Mouse (Mus musculus): Measurements from ENCODE around the gene Spaca4.

Spaca4 gene

DNA sequence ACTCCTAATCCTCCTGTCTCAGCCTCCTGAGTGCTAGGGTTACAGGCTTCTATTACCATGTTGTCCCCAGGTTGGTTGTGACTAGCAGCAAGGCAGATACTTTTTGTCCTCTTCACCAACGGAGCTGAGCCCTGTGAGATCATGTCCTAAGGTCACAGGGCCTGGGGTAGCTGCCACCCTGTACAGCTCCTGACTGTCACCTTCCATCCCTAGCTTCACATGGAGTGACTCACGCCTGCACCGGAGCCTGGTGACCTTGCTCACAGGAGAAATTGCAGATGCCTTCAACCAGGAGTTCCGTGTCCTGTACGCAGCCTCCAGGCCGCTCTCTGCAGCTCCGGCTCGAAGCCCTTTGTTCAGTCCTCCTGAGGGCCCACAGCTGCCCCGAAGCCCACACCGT, 806 bp upstream of the Spaca4 start:
- DNase-seq, result no peak

DNA sequence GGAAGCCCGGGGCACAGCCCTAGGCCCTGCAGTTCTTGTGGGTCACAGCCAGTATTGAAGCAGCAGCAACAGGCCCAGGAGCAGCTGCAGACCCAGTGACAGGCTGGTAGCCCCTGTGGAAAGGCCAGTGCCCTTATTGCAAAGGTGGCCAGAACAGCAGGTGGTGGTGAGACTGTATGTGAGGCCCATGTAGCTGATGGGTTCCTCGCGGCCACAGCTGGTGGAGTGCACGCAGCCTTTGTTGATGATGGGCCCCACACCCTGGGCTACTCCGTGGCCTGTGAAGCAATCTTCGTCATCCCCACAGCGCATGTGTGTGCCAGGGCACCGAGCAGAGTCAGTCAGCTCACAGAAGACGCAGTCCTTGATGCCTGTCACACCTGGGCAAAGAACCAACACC, 462 bp downstream of the Spaca4 start:
- DNase-seq, result no peak

DNA sequence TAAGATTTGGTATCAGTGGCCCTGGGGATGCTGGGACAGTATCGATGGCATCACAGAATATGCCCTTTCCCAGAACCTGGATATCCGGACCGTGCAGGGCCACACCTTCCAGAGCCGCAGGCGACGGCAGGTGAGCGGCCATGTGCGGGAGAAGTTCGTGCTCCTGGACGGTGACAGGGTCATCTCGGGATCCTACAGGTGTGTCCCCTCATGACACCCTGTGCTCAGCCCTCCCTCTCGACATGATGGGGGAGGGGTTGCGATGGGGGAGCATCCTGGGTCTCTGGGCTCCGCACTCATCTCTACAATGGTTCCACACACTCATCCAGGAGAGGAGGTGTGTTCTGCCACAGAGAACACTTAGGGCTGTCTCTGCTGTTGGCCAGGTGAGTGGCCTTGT, 1.8 kb downstream of the Spaca4 start:
- no peak for DNase-seq

DNA sequence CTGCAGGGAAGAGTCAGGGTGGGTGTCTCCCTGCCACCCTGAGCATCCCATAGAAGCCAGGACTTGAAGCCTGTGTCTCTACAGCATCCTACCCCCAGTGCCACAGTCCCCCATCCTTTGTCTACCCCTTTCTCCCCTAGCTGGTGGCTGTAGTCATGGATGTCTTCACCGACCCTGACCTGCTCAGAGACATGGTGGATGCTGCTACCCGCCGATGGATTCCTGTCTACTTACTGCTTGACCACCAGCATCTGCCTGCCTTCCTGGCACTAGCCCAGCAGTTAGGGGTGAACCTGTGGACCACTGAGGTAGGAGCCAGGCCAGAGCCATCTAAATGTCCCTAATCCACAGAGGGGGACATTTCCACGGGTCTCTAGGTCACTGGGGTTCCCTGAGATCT, 2.3 kb downstream of the Spaca4 start:
- no peak for DNase-seq

DNA sequence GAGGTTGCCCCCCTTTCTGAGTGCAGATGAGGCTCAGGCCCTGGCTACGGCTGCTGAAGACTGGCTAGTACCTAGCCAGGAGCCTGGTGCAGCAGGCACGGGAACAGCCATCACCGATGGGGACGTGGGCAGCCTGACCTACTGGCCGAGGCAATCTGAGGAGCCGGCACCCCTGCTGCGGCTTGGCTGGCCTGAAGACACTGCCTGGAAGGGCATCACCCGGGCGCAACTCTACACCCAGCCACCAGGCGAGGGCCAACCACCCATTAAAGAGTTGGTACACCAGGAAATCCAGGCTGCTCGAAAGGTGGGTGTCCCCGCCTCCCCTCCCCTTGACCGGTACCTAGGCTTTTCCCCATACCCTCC, 3.3 kb downstream of the Spaca4 start:
- DNase-seq, result no peak

DNA sequence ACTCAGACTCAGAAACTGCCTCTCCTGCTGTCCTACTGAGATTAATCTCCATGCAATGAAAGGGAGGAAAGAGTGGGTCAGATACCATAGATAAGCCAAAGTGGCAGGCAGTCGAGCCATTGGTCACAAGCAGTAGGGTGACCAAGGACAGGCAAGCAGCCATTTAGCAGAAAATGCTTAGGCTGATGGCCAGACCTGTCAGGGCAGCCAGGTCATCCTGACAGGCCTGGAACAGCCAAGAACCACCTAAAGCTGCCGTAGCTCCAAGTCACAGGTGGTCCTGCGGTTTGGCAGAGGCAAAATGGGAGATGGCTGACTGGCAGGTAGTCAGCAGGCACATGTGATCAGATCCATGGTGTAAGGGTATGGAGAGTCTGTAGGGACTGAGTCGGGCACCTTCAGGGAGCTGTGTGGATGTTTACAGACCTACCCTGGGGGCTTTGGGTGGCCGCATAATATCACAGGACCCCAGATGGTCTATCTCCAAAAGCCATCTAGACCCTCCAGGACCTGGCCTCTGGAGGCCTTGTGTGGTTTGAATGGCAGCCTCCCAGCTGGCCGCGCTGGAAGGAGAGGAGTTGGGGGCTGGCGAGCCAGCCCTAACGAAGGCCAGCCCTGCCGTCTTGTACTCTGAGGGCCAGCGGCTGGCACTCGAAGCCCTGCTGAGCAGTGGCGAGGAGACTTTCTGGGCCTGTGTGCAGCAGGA, 3.8 kb downstream of the Spaca4 start:
- DNase-seq, result no peak

DNA sequence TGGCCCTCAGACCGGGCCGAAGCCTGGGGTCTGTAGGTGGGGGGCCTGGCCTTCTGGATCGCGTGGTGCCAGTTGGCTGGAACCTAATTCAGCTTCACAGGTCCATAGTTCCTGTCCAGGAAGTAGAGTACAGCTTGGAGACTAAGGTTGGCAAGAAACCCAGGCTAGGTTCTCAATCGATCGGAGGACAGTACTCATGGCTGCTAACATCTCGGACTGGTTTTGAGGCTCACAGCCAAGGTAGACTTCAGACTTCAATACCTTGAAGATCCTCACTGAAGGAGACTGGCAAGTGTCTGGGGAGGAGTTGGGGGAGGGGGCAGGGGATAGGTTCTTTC, 4.4 kb downstream of the Spaca4 start:
- DNase-seq, result no peak

DNA sequence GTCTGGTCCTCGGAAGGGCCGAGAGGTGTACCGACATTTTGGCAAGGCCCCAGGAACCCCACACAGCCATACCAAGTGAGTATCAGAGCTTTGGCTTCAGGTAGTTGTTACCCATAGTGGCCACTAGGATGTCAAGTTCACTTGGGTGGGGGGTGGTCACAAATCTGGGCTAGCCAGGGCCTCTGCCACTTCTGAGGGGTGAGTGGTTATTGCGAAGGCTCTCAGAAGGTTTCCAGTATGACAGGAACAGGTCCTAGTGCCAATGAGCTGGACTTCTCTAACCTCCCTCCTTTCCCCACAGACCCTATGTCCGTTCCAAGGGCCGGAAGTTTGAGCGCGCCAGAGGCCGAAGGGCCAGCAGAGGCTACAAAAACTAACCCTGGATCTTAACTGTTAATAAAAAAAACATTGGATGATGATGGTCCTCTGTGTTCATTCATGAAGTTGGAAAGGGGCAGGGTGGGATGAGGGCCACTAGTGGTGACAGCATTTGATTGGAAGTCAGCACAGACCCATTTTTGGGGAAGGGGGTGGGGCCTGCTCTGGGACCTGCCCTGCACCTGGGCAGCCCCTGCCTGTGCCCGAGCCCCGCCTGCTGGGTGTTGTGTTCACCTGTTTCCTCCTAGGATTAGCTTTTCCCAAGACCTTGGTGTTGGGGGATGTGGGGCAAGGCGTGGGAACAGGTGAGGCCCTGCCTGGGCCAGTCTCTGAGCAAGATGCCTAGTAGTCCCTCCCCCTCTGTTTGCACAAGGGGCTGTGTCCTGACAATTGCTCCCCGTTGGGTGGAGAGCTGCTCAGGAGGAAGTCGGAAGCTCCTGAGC, 5.0 kb downstream of the Spaca4 start, which contains the start of gene Fam83e:
Gene Fam83e (plus strand): TSS at position 800 of the 821 bp plus-strand sequence.
- no peak for DNase-seq

DNA sequence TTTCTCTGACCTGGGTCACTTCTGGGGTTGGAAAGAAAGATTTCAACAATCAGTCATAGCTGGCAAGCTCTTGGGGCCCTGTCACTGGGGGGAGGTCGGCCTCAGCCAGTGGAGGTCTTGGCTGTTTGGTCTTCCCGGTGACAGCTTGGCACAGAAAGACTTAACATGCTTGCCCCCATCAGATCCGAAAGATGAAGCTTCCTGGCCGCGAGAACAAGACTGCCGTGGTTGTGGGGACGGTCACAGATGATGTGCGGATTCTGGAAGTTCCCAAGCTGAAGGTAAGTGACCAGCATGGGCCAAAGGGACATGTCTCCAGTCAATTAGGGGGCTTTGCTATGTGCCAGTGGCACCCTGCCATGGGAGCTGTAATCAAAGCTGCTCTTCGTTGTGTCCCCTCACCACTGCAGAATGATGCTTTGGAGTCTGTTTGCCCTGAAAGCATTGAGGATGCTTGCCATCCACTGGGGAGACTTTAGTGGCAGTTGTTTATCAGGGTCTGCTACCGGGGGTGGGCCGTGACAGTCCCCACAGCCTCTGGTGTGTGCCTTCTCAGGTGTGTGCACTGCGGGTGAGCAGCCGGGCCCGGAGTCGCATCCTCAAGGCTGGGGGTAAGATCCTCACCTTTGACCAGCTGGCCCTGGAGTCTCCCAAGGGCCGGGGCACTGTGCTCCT, 5.7 kb downstream of the Spaca4 start:
- DNase-seq, result no peak

DNA sequence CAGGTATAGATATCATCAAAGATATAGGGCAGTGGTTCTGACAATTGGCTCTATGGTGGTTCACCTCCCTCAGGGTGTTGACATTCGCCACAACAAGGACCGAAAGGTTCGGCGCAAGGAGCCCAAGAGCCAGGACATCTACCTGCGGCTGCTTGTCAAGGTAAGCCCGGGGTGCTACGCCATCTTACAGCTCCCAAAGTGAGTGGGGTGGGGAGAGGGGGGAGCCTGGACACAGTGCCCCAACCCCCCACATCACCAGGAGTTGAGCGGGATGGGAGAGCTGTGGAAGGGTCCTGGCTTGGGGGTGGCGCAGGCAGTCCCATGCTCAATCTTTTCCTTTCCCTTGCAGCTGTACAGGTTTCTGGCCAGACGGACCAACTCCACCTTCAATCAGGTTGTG, 6.4 kb downstream of the Spaca4 start:
- DNase-seq, result no peak

DNA sequence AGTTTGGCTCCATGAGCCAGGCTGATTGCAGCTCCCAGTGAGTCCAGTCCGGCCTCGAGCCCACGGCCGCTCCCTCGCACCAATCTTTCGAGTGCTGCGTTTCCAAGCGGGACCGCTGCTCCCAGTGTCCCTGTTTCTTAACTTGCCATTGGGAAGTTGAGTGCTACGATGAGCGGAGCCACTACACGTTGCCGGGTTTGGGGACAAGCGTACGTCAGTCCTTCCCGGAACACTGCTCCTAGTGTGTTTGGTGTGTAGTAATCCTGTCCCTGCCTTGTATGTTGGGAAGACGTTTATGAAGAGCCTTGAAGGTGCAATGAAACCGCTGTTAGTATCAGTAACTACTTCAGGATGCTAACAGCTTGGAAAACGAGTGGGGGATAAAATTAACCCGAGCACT, 7.3 kb downstream of the Spaca4 start:
- DNase-seq, result no peak

DNA sequence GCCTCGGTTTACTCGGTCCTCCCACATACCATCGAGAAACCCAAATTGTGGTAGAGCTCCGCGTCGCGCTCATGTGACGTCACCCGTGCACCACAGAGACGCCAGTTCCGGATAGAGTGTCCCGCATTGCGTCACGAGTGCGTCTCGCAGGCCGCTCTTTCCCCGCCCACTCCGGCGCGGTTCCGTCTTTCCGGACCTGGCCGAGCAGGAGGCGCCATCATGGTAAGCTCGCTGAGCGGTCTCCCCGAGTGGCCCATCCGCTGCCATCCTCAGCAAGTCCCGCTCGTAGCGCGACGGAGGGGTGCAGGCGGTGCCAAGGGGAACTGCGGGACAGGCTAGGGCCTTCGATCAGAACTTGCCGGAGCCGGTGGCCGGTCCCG, 7.7 kb downstream of the Spaca4 start, which contains the start of gene Sphk2:
Gene Sphk2 (minus strand): TSS at position 85 of the 380 bp plus-strand sequence.
- DNase-seq, result peak; percentile 99

DNA sequence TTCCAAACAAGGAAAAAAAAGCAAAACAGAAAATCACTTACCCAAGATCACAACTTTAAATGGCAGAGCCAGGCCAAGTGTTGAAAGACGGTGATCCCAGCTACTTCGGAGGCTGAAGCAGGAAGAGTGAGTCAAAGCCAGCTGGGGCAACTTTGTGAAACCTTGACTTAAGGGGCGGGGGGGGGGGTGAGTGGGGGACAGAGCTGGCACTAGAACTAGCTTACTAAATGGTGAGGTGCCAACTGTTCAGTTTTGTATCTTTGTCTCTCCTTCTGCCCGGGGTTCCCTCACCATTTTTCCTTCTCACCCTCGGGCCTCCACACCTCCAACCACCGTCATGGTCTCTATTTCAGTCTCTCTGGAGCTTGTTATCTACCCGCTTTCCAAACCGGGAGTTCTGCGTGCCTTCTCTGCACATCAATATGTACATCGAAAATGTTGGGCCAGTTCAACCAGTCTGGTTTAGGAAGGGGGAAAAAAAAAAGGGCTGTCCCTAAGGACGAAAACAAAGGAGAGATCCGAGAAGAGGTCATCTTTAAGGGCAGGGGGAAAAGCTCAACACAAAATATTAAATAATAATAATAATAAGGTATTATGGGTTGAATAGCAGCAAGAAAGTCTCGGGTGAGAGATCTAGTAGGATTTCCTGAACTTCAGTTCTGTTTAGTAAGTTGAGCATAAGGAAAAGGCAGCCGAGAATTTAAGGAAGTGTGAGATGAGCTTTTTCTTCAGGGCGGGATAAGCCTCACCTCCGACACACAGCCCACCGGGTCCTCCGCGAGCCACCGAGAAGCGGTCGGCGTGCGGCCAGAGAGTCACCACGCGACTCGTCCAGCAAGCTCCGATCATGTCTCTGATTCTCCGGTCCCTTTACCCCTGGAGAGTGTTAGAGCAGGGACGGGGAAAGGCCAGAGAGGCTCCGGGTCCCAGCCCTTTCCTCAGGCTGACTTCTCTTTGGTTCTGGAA, 8.4 kb downstream of the Spaca4 start:
- DNase-seq, result no peak

DNA sequence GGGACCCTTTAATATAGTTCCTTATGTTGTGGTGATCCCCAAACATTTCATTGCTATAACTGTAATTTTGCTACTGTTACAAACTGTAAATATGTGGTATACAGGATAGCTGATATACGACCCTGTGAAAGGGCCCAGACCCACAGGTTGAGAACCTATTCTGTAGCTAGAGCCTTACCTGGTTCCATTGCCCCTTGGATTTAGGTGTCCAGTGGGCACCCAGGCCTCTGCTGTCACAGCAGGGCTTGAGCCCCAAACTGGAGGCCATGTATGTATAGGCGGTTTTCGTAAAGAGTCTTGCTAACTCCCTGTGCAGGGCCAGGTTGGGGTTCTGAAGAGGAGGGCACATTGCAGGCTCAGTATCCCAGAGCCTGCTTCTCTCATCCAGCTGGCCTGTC, 9.2 kb downstream of the Spaca4 start:
- DNase-seq, result no peak

DNA sequence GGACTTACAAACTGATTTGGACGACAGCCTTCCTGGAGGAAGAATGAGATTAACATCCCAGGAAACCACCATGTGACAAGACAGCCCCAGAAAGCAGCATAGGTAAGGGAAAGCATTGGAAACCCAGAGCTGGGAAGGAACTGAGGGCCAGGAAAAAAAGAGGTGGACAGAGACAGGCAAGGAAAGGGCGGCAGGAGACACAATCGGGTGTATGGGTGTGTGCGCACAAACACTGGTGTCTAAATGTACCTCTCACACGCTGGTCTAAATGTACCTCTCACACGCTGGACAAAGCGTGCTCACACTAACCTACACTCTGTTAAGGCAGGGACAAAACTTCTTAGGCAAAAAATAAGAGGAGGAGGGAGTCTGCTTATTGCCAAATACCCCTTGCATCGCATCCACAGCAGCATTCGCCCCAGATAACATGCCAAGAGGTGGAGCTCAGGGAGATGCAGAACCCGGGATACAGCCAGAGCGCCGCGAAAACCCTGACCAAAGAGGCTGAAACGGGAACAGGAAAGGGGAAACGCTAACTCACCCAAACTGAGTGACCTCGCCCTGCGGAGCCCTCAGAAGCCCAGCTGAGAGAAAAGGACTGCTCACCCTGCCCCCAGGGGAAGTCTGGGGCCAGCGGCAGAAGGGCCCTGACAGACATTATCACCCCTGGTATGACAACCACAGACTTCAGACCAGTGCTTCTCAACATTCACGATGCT, 9.7 kb downstream of the Spaca4 start:
- no peak for DNase-seq

DNA sequence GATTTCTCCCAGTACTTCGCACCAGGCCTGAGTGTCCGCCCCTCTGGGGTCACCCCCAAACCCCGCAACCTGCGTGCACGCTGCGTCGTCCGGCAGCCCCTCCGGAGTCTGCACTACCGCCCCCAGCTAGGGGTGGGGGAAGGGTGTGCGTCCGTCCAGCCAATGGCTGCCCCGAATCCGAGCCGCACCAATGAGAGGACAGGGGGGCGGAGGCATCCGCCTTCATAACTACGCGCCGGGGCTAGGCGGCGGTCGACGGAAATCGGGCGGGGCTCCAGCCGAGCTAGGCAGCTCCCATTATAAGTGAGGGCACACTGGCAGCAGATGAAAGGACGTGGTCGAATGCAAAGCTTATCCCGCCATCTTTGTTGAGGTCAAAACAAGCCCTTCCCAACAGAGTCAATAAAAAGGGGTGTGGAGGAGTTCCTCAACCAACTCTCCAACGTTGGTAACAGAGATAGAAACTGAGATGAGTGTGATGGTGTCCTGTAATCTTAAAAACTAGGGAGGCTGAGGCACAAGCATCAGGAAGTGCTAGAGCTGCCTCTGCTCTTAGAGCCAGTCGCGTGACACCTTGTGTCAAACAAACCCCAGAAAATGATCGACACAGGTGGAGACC, 10.4 kb downstream of the Spaca4 start, which contains the start of gene Rpl18:
Gene Rpl18 (plus strand): TSS at position 368 of the 619 bp plus-strand sequence.
- peak; percentile 99 for DNase-seq

DNA sequence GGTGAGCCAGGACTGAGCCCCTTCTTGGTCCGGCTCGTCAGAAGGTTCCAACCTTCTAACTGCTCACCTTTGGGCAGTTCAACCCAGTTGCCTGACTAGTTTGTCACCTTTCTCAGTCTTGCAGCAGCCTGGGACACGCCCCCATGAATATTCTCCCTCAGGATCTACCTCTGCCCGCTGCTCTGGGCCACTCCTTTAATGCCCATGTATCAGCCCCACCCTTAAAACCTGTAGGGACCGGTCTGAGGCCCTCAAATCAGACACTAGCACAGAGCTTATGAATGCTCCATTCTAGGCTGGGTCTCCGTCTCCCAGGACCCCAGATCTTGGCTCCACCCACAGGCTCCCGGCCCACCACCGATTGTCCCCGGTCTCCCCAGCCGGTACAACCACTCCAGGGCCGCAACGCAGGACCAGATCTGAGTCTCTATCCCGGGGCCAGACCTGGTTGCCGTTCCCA, 11.0 kb downstream of the Spaca4 start:
- DNase-seq, result no peak

DNA sequence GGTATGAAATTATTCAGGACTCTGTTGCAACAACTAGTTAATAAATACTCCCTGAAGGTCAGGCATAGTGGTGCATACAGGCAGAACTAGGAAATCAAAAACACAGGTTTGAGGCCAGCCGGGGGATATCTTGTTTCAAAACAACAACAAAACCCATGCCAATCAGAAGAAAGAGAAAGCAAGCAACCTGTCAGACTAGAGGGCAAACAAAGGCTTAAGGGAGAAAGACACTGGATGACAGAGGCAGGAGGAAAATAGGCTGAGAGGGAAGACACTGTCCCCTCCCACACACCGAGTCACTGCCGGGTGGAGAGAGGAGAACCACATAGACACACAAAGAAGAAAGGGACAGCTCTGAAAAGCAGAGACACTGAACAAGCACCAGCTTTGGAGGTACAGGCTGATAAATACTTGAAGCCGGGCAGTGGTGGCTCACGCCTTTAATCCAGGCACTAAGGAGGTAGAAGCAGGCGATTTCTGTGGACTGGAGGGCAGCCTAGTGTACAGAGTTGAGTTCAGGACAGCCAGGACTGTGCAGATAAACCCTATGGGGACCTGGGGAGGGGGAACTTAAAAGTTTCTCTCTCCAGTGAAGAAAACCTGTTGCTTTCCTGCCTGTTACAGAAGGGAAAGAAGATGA, 11.6 kb downstream of the Spaca4 start:
- DNase-seq, result no peak

DNA sequence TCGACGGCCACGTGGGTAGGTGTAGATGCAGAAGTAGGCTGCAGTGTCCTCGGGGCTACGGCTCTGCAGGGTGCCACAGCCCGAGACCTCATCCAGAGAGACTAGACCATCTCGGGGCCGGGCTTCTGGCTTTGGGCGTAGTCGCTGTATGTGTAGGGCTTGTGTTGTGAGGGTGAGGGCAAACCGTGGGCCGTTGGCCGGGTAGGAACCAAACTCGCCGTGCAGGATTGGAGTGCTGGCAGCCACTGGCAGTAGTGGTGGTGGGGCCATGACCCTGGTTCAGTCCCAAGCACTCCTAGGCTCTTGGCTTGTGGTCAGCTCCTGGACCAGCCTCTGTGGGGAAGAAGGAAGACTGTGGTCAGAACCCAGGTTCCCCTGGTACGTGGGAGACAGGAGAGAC, 12.2 kb downstream of the Spaca4 start:
- no peak for DNase-seq

DNA sequence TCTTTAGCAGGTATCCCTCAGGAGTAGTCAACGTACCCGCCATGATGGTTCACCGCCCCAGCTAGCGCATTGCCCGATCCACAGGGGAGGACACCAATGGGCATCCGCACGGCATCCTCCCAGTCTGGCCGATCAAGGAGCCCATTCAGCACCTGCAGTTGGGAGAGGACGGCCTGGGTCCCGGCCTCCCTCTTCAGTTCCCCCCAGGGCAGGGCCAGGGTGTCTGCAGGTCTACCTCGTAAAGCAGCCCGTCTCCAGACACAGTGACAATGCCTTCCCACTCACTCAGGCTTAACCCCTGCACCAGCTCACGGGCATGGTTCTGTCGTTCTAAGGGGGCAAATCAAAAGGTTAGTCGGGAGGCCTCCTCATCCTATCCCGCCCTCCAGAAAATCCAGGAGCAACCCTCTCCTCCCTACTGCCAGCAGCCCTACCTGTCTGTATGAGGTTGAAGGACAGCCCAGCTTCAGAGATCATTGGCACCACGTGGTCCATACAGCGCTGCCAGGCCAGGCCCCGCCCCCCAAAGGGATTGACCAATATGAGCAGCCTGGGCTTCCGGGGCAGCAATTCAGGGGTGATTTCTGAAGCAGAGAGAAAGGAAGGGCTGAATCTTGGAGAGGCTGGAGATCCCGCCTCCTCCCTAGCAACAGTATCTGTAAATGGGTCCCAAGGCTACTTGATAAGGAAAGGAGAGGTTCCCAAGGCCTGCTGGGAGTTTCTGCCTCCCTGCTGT, 13.4 kb downstream of the Spaca4 start:
- peak; percentile 76 for DNase-seq
